Mouse (Mus musculus) myocyte (in vitro differentiated cells): ENCODE data around the gene Dnajb6. TPM values are rescaled to one million over a fixed set of nuclear protein-coding genes. Genes with fewer than 3 reads are reported as not detected.
A peak's percentile ranks its signal among the peaks of the same experiment; 100 is the strongest.

Experiments
- H3K27me3 ChIP-seq: one replicate; pipeline ENCODE4 v1.6.1; 2011; ENCODE audit not compliant: control insufficient read depth, insufficient read depth, insufficient read length
- H3K36me3 ChIP-seq: one replicate; pipeline ENCODE4 v1.6.1; 2011; ENCODE audit not compliant: control insufficient read depth, insufficient read depth
- H3K4me2 ChIP-seq: one replicate; pipeline ENCODE4 v1.6.1; 2011; ENCODE audit warnings: low read depth, control low read depth
- H3K4me3 ChIP-seq: one replicate; pipeline ENCODE4 v1.5.1; 2011; ENCODE audit warnings: mild to moderate bottlenecking, control low read depth, moderate library complexity
- H3K79me2 ChIP-seq: one replicate; pipeline ENCODE4 v1.6.1; 2011; ENCODE audit not compliant: control insufficient read depth, insufficient read depth
- H3ac ChIP-seq: one replicate; pipeline ENCODE4 v1.6.1; 2011; ENCODE audit not compliant: control insufficient read depth, insufficient read length
- CEBPB ChIP-seq: IDR thresholded peaks from 2 replicates; pipeline ENCODE4 v1.6.1; 2011; ENCODE audit warnings: mild to moderate bottlenecking, moderate library complexity; ENCODE audit not compliant: poor library complexity, insufficient read depth, severe bottlenecking
- E2F4 ChIP-seq: IDR thresholded peaks from one replicate; pipeline ENCODE4 v1.6.1; 2011; ENCODE audit warnings: mild to moderate bottlenecking, control low read depth, moderate library complexity; ENCODE audit not compliant: insufficient read depth
- MAX ChIP-seq: IDR thresholded peaks from one replicate; pipeline ENCODE4 v1.6.1; 2011; ENCODE audit warnings: low read depth, mild to moderate bottlenecking, control low read depth
- MYOD1 ChIP-seq, 3 experiments: IDR thresholded peaks; one replicate each; pipeline ENCODE4 v1.6.1; 2011; ENCODE audit warnings: control low read depth in 2 of 3, low read depth in 2 of 3, mild to moderate bottlenecking in 2 of 3, moderate library complexity in 1 of 3; ENCODE audit not compliant: insufficient read length in 2 of 3, control insufficient read depth in 1 of 3
- MYOG ChIP-seq, 3 experiments: IDR thresholded peaks; one replicate each; pipeline ENCODE4 v1.6.1; 2011; ENCODE audit warnings: control low read depth in 2 of 3, low read depth in 2 of 3, mild to moderate bottlenecking in 2 of 3; ENCODE audit not compliant: insufficient read length in 2 of 3, control insufficient read depth in 1 of 3, insufficient read depth in 1 of 3
- POLR2A ChIP-seq: IDR thresholded peaks from one replicate; pipeline ENCODE4 v1.6.1; 2011; ENCODE audit warnings: low read depth, mild to moderate bottlenecking, control low read depth, moderate library complexity; ENCODE audit not compliant: insufficient read length
- POLR2AphosphoS2 ChIP-seq: IDR thresholded peaks from one replicate; pipeline ENCODE4 v1.6.1; 2011; ENCODE audit warnings: low read depth, control low read depth; ENCODE audit not compliant: insufficient read length
- REST ChIP-seq: IDR thresholded peaks from one replicate; pipeline ENCODE4 v1.6.1; 2011; ENCODE audit warnings: mild to moderate bottlenecking, control low read depth, moderate library complexity; ENCODE audit not compliant: insufficient read depth, insufficient read length
- TCF12 ChIP-seq: IDR thresholded peaks from one replicate; pipeline ENCODE4 v1.6.1; 2011; ENCODE audit warnings: mild to moderate bottlenecking, control low read depth; ENCODE audit not compliant: poor library complexity, insufficient read depth, severe bottlenecking
- TCF3 ChIP-seq: IDR thresholded peaks from one replicate; pipeline ENCODE4 v1.6.1; 2011; ENCODE audit warnings: low read depth, control low read depth; ENCODE audit not compliant: insufficient read length
- USF1 ChIP-seq: IDR thresholded peaks from one replicate; pipeline ENCODE4 v1.6.1; 2011; ENCODE audit warnings: low read depth, mild to moderate bottlenecking, control low read depth, moderate library complexity
- polyA plus RNA-seq: library from polyadenylated mRNA; unstranded; fragments of >200 nt; fragmentation: generic; extraction: Trizol; gene quantifications from one replicate; pipeline ENCODE4 v1.2.1, GENCODE M21; 2012; ENCODE audit warnings: missing spikeins

Dnajb6 gene
- 75.2 TPM for polyA plus RNA-seq

DNA sequence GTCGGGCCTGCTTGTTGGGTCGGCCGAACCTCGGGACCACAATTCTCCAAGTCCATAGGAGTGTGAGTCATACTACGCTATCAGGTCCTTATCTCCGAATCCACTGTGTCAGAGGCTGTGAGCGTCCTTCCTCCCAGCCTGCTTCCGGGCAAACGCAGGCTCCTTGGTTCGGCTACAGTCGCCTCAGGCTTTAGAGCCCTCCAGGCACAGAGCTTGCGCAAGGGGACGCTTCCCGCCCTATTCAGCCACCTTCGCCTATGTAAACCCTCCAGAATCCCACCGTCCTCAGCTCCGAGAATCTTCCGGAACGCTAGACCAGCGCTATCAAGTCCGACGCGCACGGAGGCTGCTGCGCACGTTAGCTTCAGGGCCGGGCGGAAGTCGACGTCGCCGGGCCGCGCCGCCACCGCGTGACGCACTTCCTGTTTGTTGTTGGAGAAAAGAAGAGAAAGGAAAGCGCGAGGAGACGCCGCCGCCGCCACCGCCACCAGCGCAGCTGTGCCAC lies at the start of gene Dnajb6, which contains the start of gene Gm5129:
Gene Dnajb6, plus strand, starts transcription at position 132 of the 505 bp plus-strand sequence.
Gene Gm5129, minus strand, starts transcription at position 380 of the 505 bp plus-strand sequence.
- TF ChIP-seq POLR2A: peak; percentile 83
- TF ChIP-seq REST: no peak
- TF ChIP-seq MYOD1 (IDR thresholded peaks at IDR 0.05; ENCODE audit: control insufficient read depth in 1 of 3, insufficient read length in 2 of 3, low read depth in 2 of 3): peak in 1 of 3 experiments; percentile 32
- TF ChIP-seq POLR2AphosphoS2: peak; percentile 84
- TF ChIP-seq E2F4: no peak

DNA sequence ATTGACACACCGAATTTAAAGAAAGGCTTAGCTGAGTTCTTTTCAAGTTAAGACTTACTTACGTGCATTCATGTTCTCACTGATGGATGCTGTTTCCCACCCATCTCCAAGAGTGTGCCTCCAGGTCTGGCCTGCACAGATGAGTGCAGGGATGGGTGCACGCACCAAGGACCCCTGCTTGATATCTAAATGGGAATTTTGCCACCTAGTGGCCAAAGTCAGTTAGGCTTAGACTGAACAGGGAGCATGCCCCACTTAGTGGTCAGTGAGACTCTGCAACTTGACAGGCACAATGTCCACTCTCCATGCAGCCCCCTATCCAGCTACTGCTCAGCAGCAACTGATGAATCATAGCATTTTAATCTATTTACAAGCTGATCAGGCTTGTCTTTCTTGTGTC lies 47.8 kb upstream of the Dnajb6 start:
- Histone ChIP-seq H3K27me3 (no peaks in the 10 kb centered on the region), H3K36me3 (no peaks in the 10 kb centered on the region), H3K79me2 (no peaks in the 10 kb centered on the region), H3ac (no peak overlapping the region), H3K4me3 (no peak overlapping the region), H3K4me2 (no peak overlapping the region)
- TF ChIP-seq E2F4 (no peak), USF1 (no peak), REST (no peak), MYOD1 (IDR thresholded peaks at IDR 0.05; ENCODE audit: control insufficient read depth in 1 of 3, insufficient read length in 2 of 3, low read depth in 2 of 3) (no peak), POLR2A (no peak), TCF12 (no peak)

More for the DNA sequence above, at the start of gene Dnajb6, which contains the start of gene Gm5129:
- Histone ChIP-seq H3K79me2 (peaks cover 47% of the 10 kb centered on the region), H3K36me3 (no peaks in the 10 kb centered on the region), H3ac (peak within 1 kb of the TSS; percentile 93), H3K4me2 (peak within 1 kb of the TSS; percentile 83), H3K4me3 (peak within 1 kb of the TSS; percentile 98), H3K27me3 (no peaks in the 10 kb centered on the region)

DNA sequence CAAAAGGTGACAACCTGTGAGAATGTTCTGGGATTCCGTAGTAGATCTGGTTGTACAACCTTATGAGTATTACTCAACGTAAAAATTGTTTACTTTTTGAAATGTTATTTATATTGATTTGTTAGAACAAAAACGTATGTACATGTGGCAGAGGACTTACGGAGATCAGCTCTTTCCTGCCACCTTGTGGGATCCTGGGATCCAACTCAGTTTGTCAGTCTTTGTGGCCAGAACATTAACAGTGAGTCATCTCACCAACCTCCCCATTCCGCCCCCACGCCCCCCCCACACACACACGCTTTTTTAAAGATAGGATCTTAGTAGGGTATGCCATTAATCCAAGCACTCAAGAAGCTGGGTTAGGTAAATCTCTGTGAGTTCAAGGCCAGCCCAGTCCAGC lies 47.1 kb upstream of the Dnajb6 start:
- Histone ChIP-seq H3K36me3 (no peaks in the 10 kb centered on the region), H3K79me2 (no peaks in the 10 kb centered on the region)

DNA sequence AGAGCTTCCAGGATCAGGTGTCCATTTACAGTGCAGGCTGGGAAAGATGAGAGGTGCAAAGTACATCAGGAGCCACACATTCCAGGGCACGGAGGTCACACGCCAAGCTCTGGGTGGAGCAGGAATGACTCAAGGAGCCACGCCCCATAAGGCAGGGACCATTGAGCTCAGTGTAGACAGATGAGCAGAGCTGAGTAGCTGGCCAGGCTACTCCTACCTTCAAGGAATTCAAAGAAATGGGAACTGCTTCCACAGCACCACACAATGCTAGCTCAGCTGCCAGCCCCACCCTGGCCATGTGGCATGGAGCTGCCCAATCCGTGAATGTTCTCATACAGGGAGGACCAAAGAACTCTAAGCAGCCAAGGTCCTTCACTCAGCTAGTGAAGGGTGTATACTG lies 37.0 kb upstream of the Dnajb6 start:
- H3K4me3 ChIP-seq: no peak overlapping the region
- H3K79me2 ChIP-seq: no peaks in the 10 kb centered on the region
- no peaks in the 10 kb centered on the region for H3K36me3 ChIP-seq
- no peak overlapping the region for H3ac ChIP-seq
- no peak for TF ChIP-seq CEBPB
- peak; percentile 50 for TF ChIP-seq USF1
- TF ChIP-seq MYOG (IDR thresholded peaks at IDR 0.05; ENCODE audit: control insufficient read depth in 1 of 3, insufficient read depth in 1 of 3, insufficient read length in 2 of 3, low read depth in 2 of 3): peak in 1 of 3 experiments; percentile 52
- TF ChIP-seq MYOD1 (IDR thresholded peaks at IDR 0.05; ENCODE audit: control insufficient read depth in 1 of 3, insufficient read length in 2 of 3, low read depth in 2 of 3): peak in 1 of 3 experiments; percentile 36
- no peak for TF ChIP-seq E2F4
- no peak for TF ChIP-seq MAX
- no peak for TF ChIP-seq TCF12
- H3K27me3 ChIP-seq: no peaks in the 10 kb centered on the region
- peak overlapping the region; percentile 1 for H3K4me2 ChIP-seq

More for the DNA sequence above, 47.1 kb upstream of the Dnajb6 start:
- H3ac ChIP-seq: no peak overlapping the region
- H3K4me2 ChIP-seq: no peak overlapping the region
- no peaks in the 10 kb centered on the region for H3K27me3 ChIP-seq
- TF ChIP-seq MYOD1 (IDR thresholded peaks at IDR 0.05; ENCODE audit: control insufficient read depth in 1 of 3, insufficient read length in 2 of 3, low read depth in 2 of 3) (no peak), POLR2AphosphoS2 (no peak), USF1 (no peak)
- no peak overlapping the region for H3K4me3 ChIP-seq

DNA sequence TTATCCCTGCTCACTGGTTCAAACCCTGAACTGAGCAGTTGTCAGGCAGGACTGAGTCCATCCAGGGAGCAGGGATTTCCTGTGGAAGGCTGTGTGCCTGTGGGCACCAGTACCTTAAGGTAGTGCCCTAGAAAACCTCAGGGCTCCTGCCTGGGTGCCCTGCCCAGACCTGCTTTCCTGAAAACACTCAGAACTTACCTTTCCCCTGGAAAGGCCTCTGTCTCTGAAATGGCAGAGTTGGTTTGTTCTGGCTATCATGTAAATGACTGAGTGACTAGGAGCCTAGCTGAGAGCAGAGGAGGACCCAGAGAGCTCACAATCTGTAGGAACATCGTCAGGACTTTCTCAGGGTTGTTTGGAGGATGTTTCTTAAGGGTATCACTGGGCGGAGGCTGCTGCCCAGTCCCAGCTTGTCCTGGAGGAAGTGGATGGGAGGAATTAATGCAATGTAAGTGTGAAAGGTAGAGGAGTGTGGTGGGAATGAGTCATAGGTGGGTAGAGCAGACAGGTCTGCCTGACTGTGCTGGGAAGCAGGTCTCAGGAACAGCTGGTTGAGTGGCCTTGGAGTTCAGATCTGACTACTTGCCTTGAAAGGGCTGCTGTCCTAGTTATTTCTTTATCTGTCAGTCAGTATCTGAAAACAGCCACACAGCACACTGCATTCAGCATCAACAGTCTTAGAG lies 35.8 kb upstream of the Dnajb6 start:
- no peaks in the 10 kb centered on the region for H3K27me3 ChIP-seq
- no peak overlapping the region for H3K4me2 ChIP-seq
- H3K36me3 ChIP-seq: no peaks in the 10 kb centered on the region
- H3K4me3 ChIP-seq: no peak overlapping the region
- H3K79me2 ChIP-seq: no peaks in the 10 kb centered on the region
- TF ChIP-seq REST (no peak), TCF12 (no peak), MAX (no peak), POLR2A (no peak), USF1 (no peak), TCF3 (no peak), E2F4 (no peak), MYOD1 (IDR thresholded peaks at IDR 0.05; ENCODE audit: control insufficient read depth in 1 of 3, insufficient read length in 2 of 3, low read depth in 2 of 3) (no peak)
- no peak overlapping the region for H3ac ChIP-seq
